Mouse (Mus musculus): Measurements from ENCODE around the gene Fcgr4.
"Not testable (repeated sequence)": the region's sequence is repeated elsewhere in the genome, so short reads cannot be mapped to it uniquely, and the experiment has no call there.

Gene Fcgr4

GRCm38 (mm10) chr1:171018737-171019136 is at the start of gene Fcgr4:
TSS of gene Fcgr4 (plus strand) at chr1:171018920.
- DNase-seq (ENCODE audit: extremely low read depth, low read depth): no peak

GRCm38 (mm10) chr1:170972494-170972893 is 46.2 kb upstream of the Fcgr4 start:
- no peak for DNase-seq (ENCODE audit: extremely low read depth, low read depth)

GRCm38 (mm10) chr1:170972936-170973335 is 45.8 kb upstream of the Fcgr4 start:
- DNase-seq (ENCODE audit: extremely low read depth, low read depth): no peak

GRCm38 (mm10) chr1:170974171-170974570 is 44.5 kb upstream of the Fcgr4 start:
- no peak for DNase-seq (ENCODE audit: extremely low read depth, low read depth)

GRCm38 (mm10) chr1:170974736-170975135 is 44.0 kb upstream of the Fcgr4 start:
- no peak for DNase-seq (ENCODE audit: extremely low read depth, low read depth)

GRCm38 (mm10) chr1:170975350-170975749 is 43.4 kb upstream of the Fcgr4 start:
- DNase-seq (ENCODE audit: extremely low read depth, low read depth): not testable (repeated sequence)

GRCm38 (mm10) chr1:170975751-170976161 is 43.0 kb upstream of the Fcgr4 start:
- DNase-seq (ENCODE audit: extremely low read depth, low read depth): peak; percentile 80

GRCm38 (mm10) chr1:170976447-170976846 is 42.3 kb upstream of the Fcgr4 start, which contains the start of gene Fcgr2b:
TSS of gene Fcgr2b (minus strand) at chr1:170976547.
- no peak for DNase-seq (ENCODE audit: extremely low read depth, low read depth)

GRCm38 (mm10) chr1:170978601-170979000 is 40.1 kb upstream of the Fcgr4 start:
- no peak for DNase-seq (ENCODE audit: extremely low read depth, low read depth)

- DNase-seq (ENCODE audit: extremely low read depth, low read depth): not testable (repeated sequence)
These were observed 37.0 kb upstream of the Fcgr4 start for GRCm38 (mm10) chr1:170981679-170982078.

GRCm38 (mm10) chr1:170982301-170982700 is 36.4 kb upstream of the Fcgr4 start:
- DNase-seq (ENCODE audit: extremely low read depth, low read depth): no peak

- DNase-seq (ENCODE audit: extremely low read depth, low read depth): no peak
These were observed 35.7 kb upstream of the Fcgr4 start for GRCm38 (mm10) chr1:170983066-170983465.

GRCm38 (mm10) chr1:170985092-170985491 is 33.6 kb upstream of the Fcgr4 start:
- no peak for DNase-seq (ENCODE audit: extremely low read depth, low read depth)

GRCm38 (mm10) chr1:170985861-170986260 is 32.9 kb upstream of the Fcgr4 start:
- DNase-seq (ENCODE audit: extremely low read depth, low read depth): no peak

- DNase-seq (ENCODE audit: extremely low read depth, low read depth): no peak
These were observed 29.1 kb upstream of the Fcgr4 start for GRCm38 (mm10) chr1:170989656-170990055.

- peak; percentile 50 for DNase-seq (ENCODE audit: extremely low read depth, low read depth)
These were observed 26.2 kb upstream of the Fcgr4 start for GRCm38 (mm10) chr1:170992550-170992949.

GRCm38 (mm10) chr1:170996034-170996433 is 22.7 kb upstream of the Fcgr4 start:
- no peak for DNase-seq (ENCODE audit: extremely low read depth, low read depth)

GRCm38 (mm10) chr1:170996753-170997152 is 22.0 kb upstream of the Fcgr4 start:
- peak; percentile 56 for DNase-seq (ENCODE audit: extremely low read depth, low read depth)

GRCm38 (mm10) chr1:170997756-170998655 is 20.7 kb upstream of the Fcgr4 start:
- DNase-seq (ENCODE audit: extremely low read depth, low read depth): peak; percentile 60

GRCm38 (mm10) chr1:170999811-171000210 is 18.9 kb upstream of the Fcgr4 start:
- DNase-seq (ENCODE audit: extremely low read depth, low read depth): no peak

GRCm38 (mm10) chr1:171005081-171005480 is 13.6 kb upstream of the Fcgr4 start:
- no peak for DNase-seq (ENCODE audit: extremely low read depth, low read depth)

GRCm38 (mm10) chr1:171005586-171005985 is 13.1 kb upstream of the Fcgr4 start:
- no peak for DNase-seq (ENCODE audit: extremely low read depth, low read depth)

- no peak for DNase-seq (ENCODE audit: extremely low read depth, low read depth)
These were observed 12.4 kb upstream of the Fcgr4 start for GRCm38 (mm10) chr1:171006335-171006734.
